Mouse (Mus musculus) testis, postnatal 14 days (tissue): ENCODE measurements around the gene Lbr.

ENCODE experiments used
- DNase-seq: peaks from one replicate; pipeline ENCODE4 v3.0.0; 2021; ENCODE audit warnings: low spot score

Gene Lbr

DNA sequence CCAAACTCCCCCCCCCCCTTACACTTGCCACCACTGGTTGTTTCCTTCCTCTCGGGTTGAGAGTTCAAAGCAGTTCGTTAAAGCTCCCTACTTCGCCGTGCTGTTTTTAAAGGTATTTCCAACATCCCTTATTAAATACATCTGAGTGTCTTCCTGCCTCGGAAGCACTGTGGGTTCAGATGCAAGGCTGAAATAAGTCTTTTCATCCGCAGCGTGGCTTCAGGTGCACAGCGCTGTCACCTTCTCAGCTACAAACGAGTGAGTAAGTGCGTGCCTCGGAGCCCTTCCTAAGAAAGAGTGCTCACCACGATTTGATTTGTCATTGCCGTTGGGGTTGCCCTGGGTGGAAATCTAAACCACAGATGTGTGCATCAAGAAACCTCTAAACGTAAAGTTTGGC, at the start of gene Lbr:
Gene Lbr (minus strand): TSS at position 266 of the 400 bp plus-strand sequence.
- DNase-seq, result no peak

DNA sequence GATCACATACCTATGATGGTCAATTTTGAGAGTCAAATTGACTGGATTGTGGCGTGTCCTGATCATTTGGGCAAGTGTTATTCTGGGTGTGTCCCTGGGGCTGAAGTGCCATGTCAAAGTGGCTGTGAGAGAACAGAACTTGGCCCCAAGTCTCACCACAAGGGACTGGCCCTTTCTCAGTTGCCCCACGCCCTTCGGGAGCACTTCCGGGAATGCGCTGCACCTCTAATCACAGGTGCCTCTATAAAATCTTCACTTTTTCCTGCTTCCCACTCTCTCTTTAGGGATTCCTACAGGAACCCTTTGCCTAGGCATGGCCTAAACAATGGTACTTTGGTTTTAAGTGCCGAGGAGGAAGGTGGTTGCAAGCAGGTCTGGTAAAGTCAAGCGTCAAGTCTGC, 46.8 kb upstream of the Lbr start:
- DNase-seq, result no peak

DNA sequence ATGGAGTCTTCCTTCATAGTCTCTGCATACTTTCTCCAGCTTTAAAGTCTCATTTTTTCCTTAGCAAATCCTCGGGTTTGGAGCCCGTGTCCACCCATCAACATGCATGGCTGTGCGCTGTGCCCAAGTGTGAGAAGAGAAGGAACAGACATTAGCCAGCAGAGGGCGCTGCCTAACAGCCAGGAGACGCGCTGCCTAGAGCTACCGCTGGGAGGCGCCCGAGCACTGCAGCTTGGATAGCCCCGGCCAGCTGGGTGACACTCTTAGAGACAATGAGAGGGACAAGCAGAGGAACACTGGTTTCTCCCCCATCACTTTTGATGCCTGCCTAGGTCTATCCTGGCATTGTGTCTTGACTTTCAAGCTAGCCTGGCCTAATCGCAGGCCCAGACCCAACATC, 46.0 kb upstream of the Lbr start:
- DNase-seq, result peak; percentile 85

DNA sequence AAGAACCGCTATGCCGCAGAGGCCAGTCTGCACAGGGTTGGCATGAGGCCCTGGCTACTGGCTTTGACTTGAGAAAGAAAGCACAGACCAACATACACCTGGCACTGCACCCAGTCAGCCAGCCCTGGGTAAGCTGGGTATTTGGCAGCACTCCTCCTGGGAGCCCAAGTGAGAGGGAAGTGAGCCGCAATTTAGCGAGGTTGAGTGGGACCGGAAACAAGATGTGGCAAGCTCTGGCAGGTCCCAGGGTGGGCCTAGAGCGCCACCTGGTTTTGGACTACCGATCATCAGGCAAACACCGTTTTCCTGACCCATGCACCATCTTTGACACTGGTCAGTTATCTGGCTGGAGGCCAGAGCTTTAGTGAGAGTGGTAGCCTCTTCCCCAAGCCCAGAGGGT, 38.7 kb upstream of the Lbr start:
- DNase-seq, result no peak

DNA sequence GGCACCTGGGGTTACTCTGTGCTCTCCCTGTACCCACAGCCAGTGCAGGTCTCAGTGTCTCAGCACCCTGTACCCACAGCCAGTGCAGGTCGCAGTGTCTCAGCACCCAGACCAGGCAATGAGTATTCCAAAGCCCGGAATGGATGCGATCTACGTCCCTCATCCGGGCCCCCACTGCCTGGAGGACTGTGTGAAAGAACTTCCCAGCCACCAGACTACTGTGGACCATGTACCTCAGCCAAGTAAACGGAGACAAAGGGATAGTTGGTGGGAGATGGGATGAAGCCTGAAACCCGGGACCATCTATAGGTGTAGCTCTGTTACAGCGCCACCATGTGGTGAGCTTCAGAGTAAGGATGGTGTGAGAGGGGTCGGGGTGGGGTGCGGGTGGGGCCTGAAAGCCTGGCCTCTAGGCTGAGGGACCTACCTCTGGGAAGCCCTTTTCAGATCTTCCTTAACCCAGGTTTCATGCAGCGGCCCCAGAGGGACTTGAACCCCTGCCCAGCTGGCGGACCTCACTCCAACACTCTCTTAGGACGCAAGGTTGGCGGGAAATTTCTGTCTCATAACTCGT, 38.0 kb upstream of the Lbr start:
- no peak for DNase-seq

DNA sequence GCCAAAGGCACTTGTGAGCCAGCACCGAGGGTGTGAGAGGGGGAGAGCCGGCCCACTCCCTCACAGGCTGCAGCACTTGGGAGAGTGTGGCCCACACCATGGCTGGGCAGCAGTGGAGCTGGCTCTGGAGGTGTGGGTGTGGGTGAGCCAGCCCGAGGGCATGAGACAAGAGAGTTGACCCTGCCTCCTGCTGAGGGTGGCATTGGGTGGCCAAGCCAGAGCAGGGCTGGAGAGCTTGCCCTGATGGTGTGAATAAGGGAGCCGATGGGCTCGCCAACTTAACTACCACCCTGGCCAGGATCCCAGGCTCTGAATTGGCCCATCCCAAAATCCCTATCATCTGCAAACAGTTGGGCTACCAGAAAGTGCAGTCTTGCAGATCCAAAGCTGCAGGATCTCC, 35.6 kb upstream of the Lbr start:
- DNase-seq, result no peak

DNA sequence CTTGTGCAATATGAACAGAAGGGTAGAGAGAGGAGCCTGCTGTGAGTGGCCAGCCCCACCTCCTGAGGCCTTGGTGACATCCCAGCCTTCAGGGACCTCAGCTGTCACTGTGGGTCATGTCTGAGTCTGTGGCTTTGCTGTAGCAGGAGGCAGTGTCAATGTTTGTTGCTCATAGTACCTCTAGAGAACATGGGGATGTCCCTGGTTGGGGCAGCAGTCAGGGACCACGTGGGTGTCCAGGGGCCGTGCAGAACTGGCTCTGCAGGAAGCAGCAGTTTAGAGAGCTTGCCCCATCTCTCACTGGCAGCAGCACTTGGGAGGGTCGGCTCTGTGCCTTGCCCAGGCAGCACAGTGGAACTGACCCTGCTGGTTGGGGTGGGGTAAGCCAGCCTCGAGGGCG, 34.2 kb upstream of the Lbr start:
- no peak for DNase-seq

DNA sequence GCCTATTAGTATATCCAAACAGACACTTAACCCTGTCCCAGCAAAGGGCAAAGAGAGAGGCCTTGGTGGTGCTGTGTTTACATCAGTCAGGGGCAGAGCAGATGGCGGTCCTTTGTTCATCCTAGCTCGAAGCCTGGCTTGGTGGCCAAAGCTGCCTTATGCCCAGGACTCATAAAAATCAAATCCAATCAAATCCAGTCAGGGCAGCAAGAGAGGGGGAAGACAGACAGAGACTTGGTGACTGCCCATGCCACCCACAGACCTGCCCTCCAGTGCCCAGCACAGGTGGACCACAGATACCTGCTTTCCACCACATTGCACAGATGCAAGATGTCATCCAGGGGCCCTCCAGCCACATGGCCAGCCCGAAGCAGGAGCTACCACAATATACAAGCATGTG, 33.8 kb upstream of the Lbr start:
- no peak for DNase-seq

DNA sequence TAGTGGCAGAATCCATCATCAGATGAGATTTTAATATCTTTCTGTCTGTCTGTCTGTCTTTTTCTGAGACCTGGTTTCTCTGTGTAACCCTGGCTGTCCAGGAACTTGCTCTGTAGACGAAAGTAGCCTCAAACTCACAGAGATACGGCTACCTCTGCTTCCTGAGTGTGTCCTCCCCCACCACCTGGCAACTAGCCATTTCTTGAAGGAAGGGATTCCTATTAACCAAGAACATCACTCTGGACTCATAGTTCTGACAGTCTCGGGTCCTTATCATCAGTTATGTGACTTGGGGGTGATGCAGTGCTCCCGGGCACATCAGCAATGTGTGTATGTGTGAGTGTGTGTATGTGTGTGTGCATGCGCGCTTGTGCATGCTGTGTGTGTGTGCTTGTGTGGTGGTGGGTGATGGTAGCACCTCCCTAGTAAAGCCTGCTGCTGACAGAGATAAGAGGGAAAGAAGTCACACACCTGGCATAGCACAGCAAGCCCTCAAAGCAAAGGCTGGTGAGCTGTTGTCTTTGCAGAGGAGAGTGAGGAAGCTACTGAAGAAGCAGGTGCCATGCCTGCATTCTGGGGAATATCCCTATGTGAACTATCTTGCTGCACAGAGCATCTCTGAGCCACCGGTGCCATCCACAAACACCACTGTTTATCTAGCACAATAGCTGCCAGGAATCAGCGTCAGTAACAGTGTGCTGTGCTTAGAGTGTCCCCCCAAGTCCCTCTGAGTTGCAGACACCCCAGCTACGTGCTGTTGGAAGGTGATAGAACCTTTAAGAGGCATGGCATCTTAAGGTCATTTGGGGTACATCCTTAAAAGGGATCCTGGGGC, 30.5 kb upstream of the Lbr start:
- no peak for DNase-seq

DNA sequence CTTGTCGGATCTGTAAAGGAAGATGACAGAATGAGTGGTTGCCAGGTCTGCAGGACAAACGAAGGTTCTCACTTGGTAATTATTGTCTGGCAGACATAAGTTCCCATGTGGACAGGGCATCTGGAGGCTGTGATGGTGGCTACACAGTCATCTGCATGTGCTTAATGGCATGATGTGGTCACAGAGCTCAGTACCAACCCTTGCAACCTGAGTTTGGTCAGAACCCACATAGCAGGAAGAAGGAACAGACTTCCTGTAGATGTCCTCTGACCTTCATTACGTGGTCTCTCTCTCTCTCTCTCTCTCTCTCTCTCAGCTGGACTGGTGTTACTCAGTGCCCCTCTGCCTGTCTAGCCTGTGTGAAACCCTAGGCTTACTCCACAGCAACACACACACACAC, 29.8 kb upstream of the Lbr start:
- DNase-seq, result no peak

DNA sequence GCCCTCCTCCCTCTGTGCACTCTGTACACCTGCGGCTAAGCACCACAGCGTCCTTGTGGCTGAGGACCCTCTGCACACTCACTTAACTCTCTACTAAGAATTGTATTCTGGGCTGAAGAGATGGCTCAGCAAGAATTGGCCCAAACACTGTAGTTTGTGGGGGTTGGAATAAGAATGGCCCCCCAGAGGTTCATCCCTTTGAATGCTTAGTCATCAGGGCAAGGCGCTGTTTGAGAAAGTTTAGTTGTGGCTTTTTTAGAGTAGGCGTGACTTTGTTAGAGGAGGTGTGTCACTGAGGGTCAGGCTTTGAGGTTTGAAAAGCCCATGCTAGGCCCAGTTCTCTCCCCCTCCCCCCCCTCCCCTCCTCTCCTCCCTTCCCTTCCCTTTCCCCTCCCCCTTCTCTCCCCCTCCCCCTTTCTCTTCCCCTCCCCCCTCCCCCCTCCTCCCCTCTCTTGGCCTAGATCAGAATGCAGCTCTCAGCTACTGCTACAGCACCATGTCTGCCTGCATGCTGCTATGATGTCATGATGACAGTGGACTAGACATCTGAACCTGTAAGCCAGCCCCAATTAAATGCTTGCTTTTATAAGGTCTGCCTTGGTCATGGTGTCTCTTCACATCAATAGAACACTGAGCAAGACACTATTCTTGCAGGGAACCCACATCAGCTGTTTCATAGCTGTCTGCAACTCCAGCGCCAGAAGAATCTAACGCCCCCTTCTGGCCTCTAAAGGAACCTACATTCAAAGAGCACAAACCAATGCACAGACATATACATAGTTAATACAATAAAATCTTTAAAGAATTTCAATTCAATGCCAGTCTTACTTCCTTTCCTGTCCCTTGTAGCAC, 23.8 kb upstream of the Lbr start:
- DNase-seq, result no peak

DNA sequence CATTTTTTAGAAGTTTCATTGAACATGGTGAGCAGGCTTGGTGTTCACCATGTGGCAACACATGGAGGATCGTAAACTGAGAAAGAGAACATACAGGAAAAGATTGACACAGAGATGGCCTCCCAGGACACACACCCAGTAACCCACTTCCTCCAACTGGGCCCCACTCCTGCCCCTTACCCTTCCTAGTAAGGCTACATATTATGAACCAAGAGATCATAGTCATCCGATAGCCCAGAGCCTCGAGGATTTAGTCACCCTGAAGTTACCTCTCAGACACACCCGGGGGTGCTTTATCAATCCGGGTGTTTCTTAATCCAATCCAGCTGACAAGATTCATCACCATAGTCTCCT, 23.0 kb upstream of the Lbr start:
- no peak for DNase-seq

DNA sequence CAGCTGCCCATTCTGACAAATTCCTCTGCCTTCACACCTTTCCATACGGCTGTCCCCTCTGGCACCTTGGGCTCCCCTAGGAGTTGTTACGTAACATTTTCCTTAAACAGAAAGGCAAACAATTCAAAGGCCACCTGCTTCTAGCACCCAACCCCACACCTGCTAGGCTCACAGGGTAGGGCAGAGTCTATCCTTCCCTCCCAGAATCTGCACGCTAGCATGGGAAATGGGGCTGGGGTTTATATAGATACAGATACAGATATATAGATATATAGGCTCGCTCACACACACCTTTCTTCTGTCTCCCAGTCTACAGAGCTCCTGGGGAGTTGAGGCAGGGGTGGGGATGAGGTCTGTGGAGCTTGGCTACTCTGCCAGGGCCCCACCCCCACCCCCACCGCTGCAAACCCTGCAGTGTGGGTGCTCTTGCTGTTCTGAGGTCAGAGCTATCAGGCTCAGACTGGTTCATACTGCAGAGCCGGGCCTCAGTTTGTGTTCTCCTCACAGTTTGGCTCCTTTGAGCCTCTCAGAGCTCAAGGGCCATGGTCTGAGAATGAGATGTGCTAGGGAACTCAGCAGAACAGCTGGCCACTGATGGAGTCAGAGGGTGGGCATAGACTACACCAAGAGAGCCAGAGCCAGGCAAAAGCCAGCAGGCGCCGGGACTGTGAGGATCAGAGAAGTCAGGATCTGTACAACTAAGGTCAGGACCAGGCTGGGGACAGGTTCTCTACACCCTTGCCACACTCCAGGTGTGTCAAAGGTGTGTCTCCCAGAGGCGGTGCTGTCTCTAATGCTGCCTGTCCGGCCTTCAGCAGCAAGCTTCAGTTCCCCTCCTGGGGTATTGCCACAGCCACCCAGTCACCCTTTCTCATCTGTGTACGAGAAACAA, 22.4 kb upstream of the Lbr start:
- DNase-seq, result no peak

DNA sequence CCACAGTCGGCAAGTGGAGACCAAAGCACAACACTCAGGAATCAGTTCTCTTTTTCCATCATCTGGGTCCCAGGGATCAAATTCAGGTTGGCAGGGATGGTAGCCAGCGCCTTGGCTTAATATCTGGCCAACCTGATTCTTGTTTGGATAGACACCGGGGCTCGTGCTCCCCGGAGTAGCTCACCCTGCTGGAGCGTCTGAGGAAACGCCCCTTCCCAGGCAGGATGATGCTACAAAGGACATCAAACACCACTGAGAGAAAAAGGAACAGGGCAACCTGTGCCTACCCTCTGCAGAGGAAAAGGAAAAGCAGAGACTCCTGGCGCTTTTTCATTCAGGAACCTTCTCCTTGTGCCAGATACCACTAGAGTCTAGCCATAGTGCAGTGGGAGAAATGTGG, 20.6 kb upstream of the Lbr start:
- no peak for DNase-seq

DNA sequence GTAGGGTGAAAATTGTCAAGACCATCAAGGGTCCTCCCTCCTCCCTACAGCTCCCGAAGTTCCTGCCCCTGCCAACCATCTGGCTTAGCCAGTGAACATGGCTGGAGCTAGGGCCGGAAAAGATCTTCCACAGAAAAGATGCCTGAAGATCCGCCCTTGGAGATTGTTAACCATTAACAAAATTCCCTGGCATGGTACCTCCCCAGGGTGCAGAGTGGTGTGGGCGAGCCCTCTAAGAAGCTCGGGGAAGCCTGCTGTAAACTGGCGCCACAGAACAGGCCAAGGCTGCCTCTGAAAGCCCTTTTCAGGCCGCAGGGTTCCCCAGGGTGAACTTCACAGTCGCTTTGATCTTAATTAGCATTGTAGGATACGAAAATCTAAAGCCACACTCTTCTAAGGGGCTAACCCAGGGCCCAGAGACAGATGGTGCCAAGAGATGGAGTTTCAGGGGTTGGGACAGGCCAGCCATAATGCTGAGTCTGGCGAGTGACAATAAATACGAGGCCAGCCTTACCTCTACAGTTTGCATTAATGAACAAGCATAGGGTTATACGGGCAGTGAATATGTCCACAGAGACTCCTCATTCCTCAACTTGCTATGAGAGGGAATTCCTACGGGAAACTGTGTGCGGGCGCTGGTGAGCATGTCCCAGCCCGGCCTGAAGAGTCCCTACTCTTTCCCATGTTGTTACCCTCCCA, 20.0 kb upstream of the Lbr start:
- DNase-seq, result no peak

DNA sequence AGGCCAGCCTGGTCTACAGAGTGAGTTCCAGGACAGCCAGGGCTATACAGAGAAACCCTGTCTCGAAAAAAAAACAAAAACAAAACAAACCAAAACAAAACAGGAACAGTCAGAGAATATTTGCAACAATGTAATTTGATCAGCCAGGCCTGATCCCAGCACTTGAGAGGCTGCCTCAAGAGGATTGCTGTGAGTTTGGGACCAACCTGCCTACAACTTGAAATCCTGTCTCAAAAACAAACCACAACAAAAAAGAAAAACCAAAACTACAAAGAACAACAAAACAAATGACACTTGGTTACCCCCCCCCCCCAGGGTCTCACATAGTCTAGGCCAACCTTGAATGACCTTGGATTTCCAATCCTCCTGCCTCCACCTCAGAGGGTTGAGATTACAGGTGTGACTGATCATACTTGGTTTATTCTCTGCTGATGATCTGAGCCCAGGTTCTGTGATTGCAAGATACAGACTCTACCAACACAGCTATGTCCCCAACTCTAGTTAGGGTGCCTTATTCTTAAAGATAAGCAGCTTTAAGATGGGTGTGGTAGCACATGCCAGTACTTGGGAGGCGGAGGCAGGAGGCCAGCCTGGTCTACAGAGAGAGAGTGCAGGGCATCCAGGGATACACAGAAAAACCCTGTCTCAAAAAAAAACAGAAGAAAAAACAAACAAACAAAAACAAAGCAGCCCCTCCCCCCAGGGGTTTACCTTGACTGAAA, 18.5 kb upstream of the Lbr start:
- no peak for DNase-seq

DNA sequence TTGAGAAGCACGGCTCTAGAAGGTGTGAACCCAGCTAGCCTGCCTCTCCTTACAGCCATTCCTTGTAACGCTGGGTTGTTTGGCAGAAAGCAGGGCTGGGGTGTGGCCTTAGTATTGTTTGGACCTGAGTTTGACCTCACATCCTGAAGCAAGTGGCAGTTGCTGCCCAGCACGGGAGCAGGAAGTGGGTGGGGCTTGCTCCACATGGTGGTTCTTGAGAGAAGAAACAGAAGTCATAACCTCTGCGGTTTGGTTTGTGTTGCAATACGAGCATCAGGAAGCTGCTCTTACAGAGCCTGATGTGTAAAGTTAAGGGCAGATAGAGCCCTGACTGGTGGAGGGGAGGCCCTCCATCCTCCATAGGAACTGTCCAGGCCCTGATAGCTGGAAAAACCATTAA, 17.8 kb upstream of the Lbr start:
- peak; percentile 62 for DNase-seq

DNA sequence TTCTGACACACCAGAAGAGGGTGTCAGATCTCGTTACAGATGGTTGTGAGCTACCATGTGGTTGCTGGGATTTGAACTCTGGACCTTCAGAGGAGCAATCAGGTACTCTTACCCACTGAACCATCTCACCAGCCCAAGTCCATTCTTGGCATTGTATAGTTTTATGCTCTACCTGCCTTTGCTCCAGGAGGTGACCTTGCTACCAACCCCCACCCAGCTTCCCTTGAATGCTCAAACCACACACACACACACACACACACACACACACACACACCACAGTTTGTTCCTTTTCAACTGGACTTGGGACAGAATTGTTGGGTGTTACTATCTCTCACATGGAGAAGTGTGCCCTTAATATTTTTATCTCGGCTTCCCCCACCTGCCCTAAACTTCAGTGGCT, 13.5 kb upstream of the Lbr start:
- no peak for DNase-seq

DNA sequence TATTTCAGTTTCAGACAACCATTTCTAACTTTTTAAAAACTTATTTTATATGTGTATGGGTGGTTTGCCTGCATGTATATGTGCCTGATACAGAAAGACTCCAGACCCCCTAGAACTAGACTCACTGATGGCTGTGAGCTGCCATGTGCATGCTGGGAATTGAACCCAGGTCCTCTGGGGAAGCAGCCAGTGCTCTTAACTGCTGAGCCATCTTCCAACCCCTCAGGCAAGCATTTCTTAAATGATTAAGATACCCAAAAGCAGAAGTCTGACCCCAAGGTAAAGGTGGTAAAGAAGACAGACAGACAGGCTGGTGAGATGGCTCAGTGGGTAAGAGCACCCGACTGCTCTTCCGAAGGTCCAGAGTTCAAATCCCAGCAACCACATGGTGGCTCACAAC, 12.0 kb upstream of the Lbr start:
- no peak for DNase-seq

DNA sequence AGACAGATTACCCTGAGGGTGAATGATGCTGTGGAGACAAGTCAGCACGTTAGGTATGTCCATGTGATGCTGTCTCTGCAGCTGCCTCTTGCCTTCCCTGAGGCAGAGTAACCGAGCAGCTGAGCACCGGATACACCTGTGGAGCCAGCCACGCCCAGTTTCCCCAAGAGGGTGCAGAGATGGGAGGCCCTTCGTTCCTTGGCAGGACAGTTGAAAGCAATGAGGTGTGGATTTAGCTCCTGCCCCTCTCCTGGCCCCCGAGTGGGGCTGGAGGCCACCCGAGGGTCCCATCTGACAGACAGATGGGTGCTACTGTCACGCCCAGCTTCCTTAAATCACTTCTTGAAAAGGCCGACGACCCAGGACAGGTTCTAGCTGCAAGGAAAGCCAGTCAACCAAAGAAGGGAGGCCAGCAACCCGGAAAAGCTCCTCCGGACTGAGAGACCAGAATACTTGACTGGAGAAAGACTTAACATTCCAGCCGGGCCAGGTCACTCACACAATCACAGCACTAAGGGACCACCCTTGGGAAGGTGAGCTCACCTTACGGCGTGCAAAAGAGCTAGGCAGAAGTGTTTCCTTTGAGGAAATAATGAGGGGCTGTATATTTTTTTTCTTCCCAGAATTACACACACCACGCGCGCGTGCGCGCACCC, 10.4 kb upstream of the Lbr start:
- peak; percentile 54 for DNase-seq
